Mouse (Mus musculus) retina, postnatal 1 day (tissue): ENCODE measurements at regions not wholly inside any gene's neighbourhood (a gene's known extent, or its start where the extent isn't known, plus 50 kb on each side); places are given as distances from the start of the nearest gene placed in this dataset.
"Not testable (repeated sequence)": the region's sequence is repeated elsewhere in the genome, so short reads cannot be mapped to it uniquely, and the experiment has no call there.

Source experiments
- DNase-seq: peaks from one replicate; pipeline ENCODE4 v3.0.0-alpha.2; 2012

DNA sequence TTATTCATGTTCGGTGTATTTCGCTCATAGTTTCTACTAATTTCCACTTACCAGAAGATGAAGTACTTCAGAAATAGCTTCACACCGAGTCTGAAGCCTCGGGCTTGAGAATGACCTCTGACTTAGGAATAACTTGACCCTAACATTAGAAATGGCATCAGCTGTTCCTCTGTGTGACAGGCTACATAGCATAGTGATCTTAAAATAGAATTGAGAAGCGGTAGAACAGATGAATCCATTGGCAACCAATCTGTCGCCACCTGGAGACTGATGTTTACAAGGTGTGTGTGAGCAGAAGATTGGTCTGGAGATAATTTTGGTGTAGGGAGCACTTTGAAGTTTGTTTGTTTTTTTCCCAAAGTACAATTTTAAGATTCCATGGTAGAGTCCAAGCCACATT, 60.9 kb upstream of the Ahi1 start:
- no peak for DNase-seq

- no peak for DNase-seq
These were observed 68.7 kb upstream of the Ahi1 start for GRCm38 (mm10) chr10:20883618-20884017.

DNA sequence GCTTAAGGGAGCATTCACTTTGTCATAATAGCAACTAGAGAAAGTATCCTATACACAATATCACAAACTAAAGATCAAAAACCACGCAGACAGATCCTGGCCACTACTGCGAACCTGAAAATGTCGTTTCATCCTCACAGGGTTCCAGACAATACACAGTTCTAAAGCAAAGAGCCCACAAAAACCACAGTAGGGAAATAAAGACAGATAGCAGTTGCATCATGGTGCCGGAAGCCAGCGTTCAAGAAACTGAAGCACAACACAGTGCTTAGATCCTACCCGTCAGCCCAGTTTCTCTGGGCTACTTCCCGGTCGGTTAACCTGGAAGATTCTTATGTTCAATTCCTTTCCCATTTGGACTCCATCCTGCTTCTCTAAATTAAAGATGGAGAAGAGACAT, 69.7 kb upstream of the Ahi1 start:
- DNase-seq: no peak

GRCm38 (mm10) chr10:20880251-20880650, 72.1 kb upstream of the Ahi1 start:
- peak; percentile 34 for DNase-seq

- no peak for DNase-seq
These were observed 72.9 kb upstream of the Ahi1 start for GRCm38 (mm10) chr10:20879482-20879881.

GRCm38 (mm10) chr10:20867076-20867475, 85.3 kb upstream of the Ahi1 start:
- DNase-seq: no peak

DNA sequence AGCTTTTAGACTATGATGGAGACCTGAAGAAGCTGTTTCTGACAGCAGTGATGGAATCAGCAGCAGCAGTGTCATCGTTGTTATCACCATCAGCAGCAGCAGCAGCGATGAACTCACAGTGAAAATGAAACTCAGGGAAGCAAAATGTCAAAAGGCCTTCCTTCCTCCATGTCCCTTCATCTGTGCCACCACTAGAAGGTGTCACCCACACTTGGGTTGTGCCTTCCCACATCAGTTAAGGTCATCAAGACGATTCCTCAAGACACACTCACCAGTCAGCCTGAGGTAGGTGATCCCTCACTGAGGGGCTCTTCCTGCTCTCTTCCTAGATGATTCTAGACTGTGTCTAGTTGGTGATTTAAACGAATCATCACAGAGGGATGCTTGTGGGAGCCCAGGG, 87.3 kb upstream of the Ahi1 start:
- DNase-seq: no peak

DNA sequence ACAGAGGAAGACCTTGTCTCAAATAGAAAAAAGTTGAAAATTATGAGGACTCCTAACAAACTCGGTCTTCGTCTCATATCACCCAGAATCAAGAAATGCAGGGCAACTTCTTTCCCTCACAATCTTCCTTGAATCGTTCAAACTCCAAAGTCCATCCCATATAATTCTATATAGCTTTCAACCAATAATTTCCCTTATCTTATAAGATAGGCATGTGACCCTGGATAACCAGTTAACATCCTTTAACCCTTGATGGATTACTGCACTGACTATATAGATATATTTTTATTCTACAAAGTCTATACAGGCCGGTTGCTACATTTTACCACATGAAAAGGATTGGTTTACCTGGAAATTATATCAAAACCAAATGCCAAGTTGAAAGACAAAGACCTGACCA, 94.9 kb upstream of the Ahi1 start:
- no peak for DNase-seq

GRCm38 (mm10) chr10:20854621-20855363, 97.6 kb upstream of the Ahi1 start:
- peak; percentile 63 for DNase-seq

- DNase-seq: no peak
These were observed 105.1 kb upstream of the Ahi1 start for GRCm38 (mm10) chr10:20847287-20847686.

- DNase-seq: peak; percentile 43
These were observed 109.1 kb upstream of the Ahi1 start for GRCm38 (mm10) chr10:20843277-20843676.

GRCm38 (mm10) chr10:20842131-20842530, 110.2 kb upstream of the Ahi1 start:
- no peak for DNase-seq

- DNase-seq: no peak
These were observed 110.8 kb upstream of the Ahi1 start for GRCm38 (mm10) chr10:20841430-20842040.

DNA sequence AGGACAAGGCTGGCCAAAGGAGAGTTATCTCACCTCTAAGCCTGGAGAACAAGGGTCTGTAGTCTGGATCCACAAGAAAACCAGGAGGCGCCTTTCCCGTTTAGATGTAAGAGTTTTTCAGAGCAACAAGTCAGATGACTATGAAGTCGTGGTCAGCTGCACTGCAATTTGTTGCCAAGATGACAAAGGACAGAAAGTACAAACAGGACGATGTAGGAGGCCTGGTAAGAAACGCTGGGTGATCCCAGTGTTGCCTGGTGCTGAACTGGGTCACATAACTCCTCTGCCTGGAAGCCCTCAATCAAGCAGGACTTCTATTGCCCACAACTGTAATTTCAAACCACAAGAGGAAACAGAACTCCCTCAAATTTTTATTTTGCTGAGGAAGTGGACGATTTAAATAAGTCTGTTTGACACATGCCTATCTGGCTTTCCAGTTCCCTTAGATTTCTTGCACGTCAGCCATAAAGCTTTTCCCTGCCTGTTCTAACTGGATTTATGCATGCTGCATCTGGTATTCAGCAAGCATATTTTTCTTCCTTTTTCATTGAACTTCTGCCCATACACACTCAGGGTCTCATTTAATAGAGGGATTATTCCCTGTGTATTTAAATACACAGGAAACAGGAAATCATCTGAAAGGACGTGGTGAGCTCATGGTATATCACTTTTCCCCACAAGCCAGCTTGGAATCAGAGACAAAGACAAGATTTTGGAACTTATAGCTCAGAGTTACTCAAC, 113.5 kb upstream of the Ahi1 start:
- DNase-seq: no peak

DNA sequence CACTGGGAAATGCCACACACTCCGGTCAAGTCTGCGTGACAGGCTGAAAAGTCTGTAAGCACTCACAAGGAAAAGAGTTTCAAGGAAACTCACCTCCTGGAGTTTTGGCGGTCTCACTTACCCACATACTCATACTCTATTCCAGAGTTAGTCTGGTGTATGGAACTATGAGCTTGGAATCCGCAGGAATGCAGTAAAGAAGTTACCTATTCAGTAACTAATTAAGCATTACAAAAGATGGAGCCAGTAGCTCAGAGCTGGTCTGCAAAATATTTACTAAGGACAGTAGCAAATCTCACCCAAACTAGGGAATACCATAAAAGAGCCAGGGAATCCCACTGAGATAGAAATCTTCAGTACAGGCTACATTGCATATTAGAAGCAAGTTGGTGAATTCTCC, 111.9 kb upstream of the Pde7b start:
- not testable (repeated sequence) for DNase-seq

- no peak for DNase-seq
These were observed 110.1 kb upstream of the Pde7b start for GRCm38 (mm10) chr10:20834806-20835575.

DNA sequence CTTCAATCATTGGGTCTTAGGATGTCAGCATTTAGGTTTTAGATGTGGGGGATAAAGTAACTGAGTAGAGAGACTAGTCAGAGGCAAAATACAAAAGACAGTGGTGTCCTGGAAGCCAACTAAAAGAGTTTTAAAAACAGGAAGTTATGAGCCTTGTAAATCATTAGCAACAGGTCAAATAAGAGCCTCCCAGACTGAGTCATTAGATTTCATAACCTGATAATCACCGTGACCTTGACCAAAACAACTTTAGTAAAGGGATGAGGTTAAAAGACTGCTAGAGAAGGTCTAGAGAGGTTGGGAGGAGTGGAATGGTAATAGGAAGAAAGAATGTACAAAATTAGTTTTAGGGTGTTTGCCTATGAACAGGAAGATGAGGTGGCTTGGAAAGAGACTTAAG, 103.4 kb upstream of the Pde7b start:
- DNase-seq: no peak

DNA sequence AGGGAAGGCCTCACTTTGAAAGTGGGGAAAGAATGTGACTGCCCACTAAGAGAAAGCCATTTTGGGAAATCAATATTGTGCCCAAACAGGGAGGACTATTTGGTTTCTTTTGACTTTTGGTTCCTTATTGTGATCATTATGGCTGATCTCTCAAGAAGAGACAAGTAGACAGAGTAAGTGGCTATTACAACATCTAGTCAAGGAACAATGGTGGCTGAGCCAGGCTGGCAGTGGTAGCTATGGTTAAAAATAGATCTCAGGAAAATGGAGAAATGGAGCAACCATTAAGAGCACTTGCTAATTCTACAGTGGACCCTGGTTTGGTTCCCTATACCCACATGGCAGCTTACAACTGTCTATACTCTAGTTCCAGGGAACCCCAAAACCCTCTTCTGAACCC, 102.6 kb upstream of the Pde7b start:
- no peak for DNase-seq

DNA sequence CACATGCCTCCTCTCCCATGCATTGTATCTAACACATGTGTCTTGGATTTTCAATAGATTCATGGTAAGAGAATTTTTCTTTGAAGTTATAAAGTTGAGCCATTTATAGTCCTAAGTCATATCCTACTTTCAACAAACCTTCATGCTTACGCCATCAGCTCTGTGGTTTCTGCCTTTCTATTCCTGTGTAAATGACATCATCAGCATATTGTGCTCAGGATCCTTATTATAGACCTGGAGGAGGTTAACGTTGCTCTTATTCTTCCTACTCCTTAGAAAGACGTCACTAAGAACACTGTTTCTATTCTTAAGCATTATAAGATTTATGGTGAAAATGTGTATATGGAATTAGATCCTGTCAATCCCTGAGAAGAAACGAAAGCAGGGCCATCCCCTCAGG, 93.7 kb upstream of the Pde7b start:
- DNase-seq: no peak

GRCm38 (mm10) chr10:20799792-20800191, 74.9 kb upstream of the Pde7b start:
- no peak for DNase-seq

GRCm38 (mm10) chr10:20798400-20798799, 73.5 kb upstream of the Pde7b start:
- no peak for DNase-seq

DNA sequence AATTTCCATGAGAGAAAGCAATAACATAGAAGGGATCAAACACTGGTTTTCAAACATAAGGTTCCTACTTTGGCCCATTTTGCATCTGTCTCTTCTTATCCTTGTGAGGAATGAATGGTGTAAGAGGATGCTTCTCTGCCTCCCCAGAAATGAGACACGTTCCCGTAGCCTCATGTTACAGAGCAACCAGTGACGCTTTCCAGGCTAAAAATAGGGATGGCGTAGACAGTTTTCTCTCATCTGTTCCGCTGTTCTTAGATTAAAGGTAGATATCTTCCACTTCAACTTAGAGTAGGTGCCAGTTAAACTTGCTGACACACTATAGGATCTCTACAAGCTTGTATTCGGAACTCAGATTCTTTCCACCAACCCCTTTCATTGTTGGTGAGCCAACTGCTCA, 69.1 kb upstream of the Pde7b start:
- DNase-seq: no peak

DNA sequence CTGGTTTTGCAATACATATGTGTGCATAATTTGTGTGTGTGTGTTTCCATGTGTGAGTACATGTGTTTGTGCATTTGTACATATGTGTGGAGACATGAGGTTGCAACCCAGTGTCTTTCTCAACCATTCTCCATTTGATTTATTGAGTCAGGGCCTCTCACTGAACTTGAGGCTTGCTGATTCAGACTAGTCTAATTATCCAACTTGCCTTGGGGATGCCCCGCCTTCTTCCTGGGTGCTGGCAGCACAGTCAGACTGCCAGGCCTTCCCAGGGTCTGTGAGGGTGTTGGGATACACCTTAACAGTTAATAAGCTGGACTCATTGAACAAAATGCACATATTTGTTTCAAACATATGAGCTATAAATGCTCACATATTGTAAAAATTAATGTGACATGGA, 56.1 kb upstream of the Pde7b start:
- no peak for DNase-seq
